10 mouse cellular contexts compared by ENCODE assay signal in the genomic region with DNA sequence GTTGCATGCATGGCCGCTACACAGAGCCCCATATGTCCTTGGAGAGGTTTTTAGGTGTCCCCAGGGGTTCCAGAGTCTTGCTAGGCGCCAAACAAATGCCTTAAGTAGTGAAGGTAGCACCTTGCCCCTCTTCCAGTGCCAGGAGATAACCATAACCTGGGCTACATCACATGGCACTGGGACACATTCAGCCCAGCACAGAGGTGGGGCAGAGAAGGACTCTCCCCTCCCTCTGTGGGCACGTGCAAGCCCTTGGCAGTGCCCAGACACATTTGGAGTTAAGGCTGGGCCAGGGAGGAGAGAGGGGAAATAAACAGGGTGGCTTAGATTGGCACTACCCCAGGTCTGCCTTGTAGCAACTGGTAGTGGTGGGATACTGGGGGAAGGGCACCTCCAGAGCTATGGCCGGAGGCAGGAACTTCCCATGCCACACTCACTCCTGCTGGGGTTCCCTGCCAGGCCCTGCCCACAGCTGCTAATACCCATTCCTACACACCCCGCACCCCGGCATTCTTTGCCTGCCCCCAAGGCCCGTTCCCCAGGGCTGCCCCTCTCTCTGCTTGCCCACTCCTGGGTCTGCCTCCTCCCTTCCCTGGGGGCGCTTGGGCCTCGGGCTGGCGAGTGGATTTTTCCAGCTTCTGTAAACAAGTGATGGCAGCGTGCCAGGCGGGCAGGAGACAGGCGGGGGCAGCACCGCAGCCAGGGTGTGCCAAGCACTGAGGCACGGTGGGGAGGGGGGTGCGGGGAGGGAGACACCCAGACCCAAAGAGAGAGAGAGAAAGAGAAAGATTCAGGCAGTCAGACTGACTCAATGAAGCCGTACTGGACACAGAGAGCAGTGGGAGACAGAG. TPM values are rescaled to one million over a fixed set of nuclear protein-coding genes. Genes with fewer than 3 reads are reported as not detected.
DNase-seq lines count a peak whose midpoint lies in the region; ATAC-seq and TF ChIP-seq lines count a peak whose summit lies in the region.
"Had no signal": no experiment of that assay in that cellular context is flagged by ENCODE, and none has a peak within 500 bp of the region (broad histone marks: within the 10 kb centered on the region; RNA-seq: fewer than 3 reads in every experiment).

No protein-coding gene starts in this region.

- H3K9me3 ChIP-seq in intestine, postnatal 0 days (ENCODE audit: control insufficient read depth) = no peaks in the 10 kb centered on the region
- no peaks in the 10 kb centered on the region for H3K9me3 ChIP-seq in limb, embryonic 10.5 days (replicated peaks)
- no peaks in the 10 kb centered on the region for H3K9me3 ChIP-seq in midbrain, embryonic 11.5 days (ENCODE audit: control insufficient read depth, low read length)

- peak; percentile 2; the same call in 1 of the 2 replicates for ATAC-seq in intestine, postnatal 0 days
- ATAC-seq in midbrain, embryonic 11.5 days (ENCODE audit: low FRiP score) = peak; percentile 33; the same call in 1 of the 2 replicates

- no peaks in the 10 kb centered on the region for H3K27me3 ChIP-seq in intestine, postnatal 0 days (replicated peaks; ENCODE audit: control insufficient read depth, insufficient read depth, low read length)
- no peaks in the 10 kb centered on the region for H3K27me3 ChIP-seq in limb, embryonic 10.5 days (ENCODE audit: low read depth, poor library complexity, severe bottlenecking)
- H3K27me3 ChIP-seq in midbrain, embryonic 11.5 days (ENCODE audit: control insufficient read depth, insufficient read depth, low read length) = no peaks in the 10 kb centered on the region

- H3K4me3 ChIP-seq in intestine, postnatal 0 days (ENCODE audit: low read depth, low read length) = peak overlapping the region; percentile 16
- H3K4me3 ChIP-seq in limb, embryonic 10.5 days = no peak overlapping the region
- no peak overlapping the region for H3K4me3 ChIP-seq in midbrain, embryonic 11.5 days (ENCODE audit: low read depth, low read length)

- no peak; the same call in 1 of the 2 replicates for TF ChIP-seq CTCF in intestine, postnatal 0 days (IDR thresholded peaks at IDR 0.05; ENCODE audit: low read depth)

- H3K36me3 ChIP-seq in intestine, postnatal 0 days (ENCODE audit: control insufficient read depth, insufficient read depth) = peaks cover 6% of the 10 kb centered on the region; the same call in 1 of the 2 replicates
- peaks cover 12% of the 10 kb centered on the region for H3K36me3 ChIP-seq in limb, embryonic 10.5 days
- H3K36me3 ChIP-seq in midbrain, embryonic 11.5 days (ENCODE audit: control insufficient read depth, insufficient read depth, low read length) = no peaks in the 10 kb centered on the region

- H3K9ac ChIP-seq in intestine, postnatal 0 days (ENCODE audit: low read depth, low read length) = peak overlapping the region; percentile 47
- H3K9ac ChIP-seq in midbrain, embryonic 11.5 days (ENCODE audit: low read length) = peak overlapping the region; percentile 30

- intact Hi-C loops in heart, postnatal 25 days (cut with DNase I) = no loop called here

- WGBS in intestine, postnatal 0 days = 19% methylated on average over 17 of the region's 17 CpGs
- 57% methylated on average over 17 of the region's 17 CpGs for WGBS in limb, embryonic 10.5 days
- WGBS in midbrain, embryonic 11.5 days = 38% methylated on average over 17 of the region's 17 CpGs

- peaks cover 55% of the 10 kb centered on the region for H3K4me1 ChIP-seq in intestine, postnatal 0 days (replicated peaks; ENCODE audit: control insufficient read depth, insufficient read depth, low read length)
- peaks cover 80% of the 10 kb centered on the region for H3K4me1 ChIP-seq in limb, embryonic 10.5 days
- peaks cover 68% of the 10 kb centered on the region for H3K4me1 ChIP-seq in midbrain, embryonic 11.5 days (ENCODE audit: control insufficient read depth, insufficient read depth, low read length)

- peak overlapping the region; percentile 94 for H3K27ac ChIP-seq in intestine, postnatal 0 days (ENCODE audit: low read depth, low read length)
- H3K27ac ChIP-seq in limb, embryonic 10.5 days = peak overlapping the region; percentile 69
- H3K27ac ChIP-seq in midbrain, embryonic 11.5 days (ENCODE audit: low read depth, low read length) = peak overlapping the region; percentile 41

- H3K4me2 ChIP-seq in intestine, postnatal 0 days (replicated peaks; ENCODE audit: low read depth) = peak overlapping the region; percentile 58
- no peak overlapping the region for H3K4me2 ChIP-seq in midbrain, embryonic 11.5 days

- DNase-seq in heart, adult 11 months = peak; percentile 98
- DNase-seq in heart, postnatal 25 days (ENCODE audit: low spot score) = no peak
- DNase-seq in cerebellum, postnatal 36 days = peak; percentile 70 to 82
- peak; percentile 67 to 78 for DNase-seq in gastrocnemius, postnatal 4 days (ENCODE audit: low spot score in 2 of 2)
- no peak for DNase-seq in limb, embryonic 10.5 days (ENCODE audit: low spot score)
- no peak for DNase-seq in midbrain, embryonic 11.5 days (ENCODE audit: low spot score, missing footprints)
- DNase-seq in thymus, postnatal 10 days (ENCODE audit: low spot score in 2 of 2) = no peak

RNA-seq across cellular contexts. Expression of a gene that starts 10.1 kb away (rescaled TPM):
- total RNA-seq in heart, postnatal 25 days (2021) = 100 to 1,000 TPM; 102 to 117 TPM
- 100 to 1,000 TPM; 225 TPM for total RNA-seq in gastrocnemius, postnatal 4 days (2021)
- polyA plus RNA-seq in intestine, postnatal 0 days (2015; fragmentation: Nextera tagmentation; extraction: Ambion mirVana) = 32.4 and 39.1 TPM in 2 replicates
- 6.3 and 11.6 TPM in 2 replicates for polyA plus RNA-seq in limb, embryonic 10.5 days (2016; fragmentation: Nextera tagmentation; extraction: Ambion mirVana)
- 21.9 and 23.7 TPM in 2 replicates for polyA plus RNA-seq in midbrain, embryonic 11.5 days (2014; fragmentation: Nextera tagmentation; extraction: Ambion mirVana)

RNA-seq across cellular contexts. Expression of a gene that starts 21.3 kb away (rescaled TPM):
- 10 to 100 TPM; 45.2 to 48.8 TPM for total RNA-seq in heart, postnatal 25 days (2021)
- total RNA-seq in gastrocnemius, postnatal 4 days (2021) = 10 to 100 TPM; 47.8 to 58.0 TPM
- 14.7 and 18.5 TPM in 2 replicates for polyA plus RNA-seq in intestine, postnatal 0 days (2015; fragmentation: Nextera tagmentation; extraction: Ambion mirVana)
- 77.3 and 82.6 TPM in 2 replicates for polyA plus RNA-seq in limb, embryonic 10.5 days (2016; fragmentation: Nextera tagmentation; extraction: Ambion mirVana)
- 66.1 and 67.1 TPM in 2 replicates for polyA plus RNA-seq in midbrain, embryonic 11.5 days (2014; fragmentation: Nextera tagmentation; extraction: Ambion mirVana)

RNA-seq across cellular contexts. Expression of a gene that starts 24.6 kb away (rescaled TPM):
- 100 to 1,000 TPM in 1 of 2 experiments, 10 to 100 TPM in 1; 61.2 to 129 TPM for total RNA-seq in heart, postnatal 25 days (2021)
- total RNA-seq in gastrocnemius, postnatal 4 days (2021) = 10 to 100 TPM; 26.7 to 34.2 TPM
- 4.1 and 5.1 TPM in 2 replicates for polyA plus RNA-seq in intestine, postnatal 0 days (2015; fragmentation: Nextera tagmentation; extraction: Ambion mirVana)
- 1.2 and 1.5 TPM in 2 replicates for polyA plus RNA-seq in limb, embryonic 10.5 days (2016; fragmentation: Nextera tagmentation; extraction: Ambion mirVana)
- 0.93 and 1.2 TPM in 2 replicates for polyA plus RNA-seq in midbrain, embryonic 11.5 days (2014; fragmentation: Nextera tagmentation; extraction: Ambion mirVana)

RNA-seq across cellular contexts. Expression of a gene that starts 44.7 kb away (rescaled TPM):
- 10 to 100 TPM; 73.0 to 78.1 TPM for total RNA-seq in heart, postnatal 25 days (2021)
- total RNA-seq in gastrocnemius, postnatal 4 days (2021) = 10 to 100 TPM; 79.3 to 83.9 TPM
- 12.6 and 15.1 TPM in 2 replicates for polyA plus RNA-seq in intestine, postnatal 0 days (2015; fragmentation: Nextera tagmentation; extraction: Ambion mirVana)
- 22.8 and 25.0 TPM in 2 replicates for polyA plus RNA-seq in limb, embryonic 10.5 days (2016; fragmentation: Nextera tagmentation; extraction: Ambion mirVana)
- polyA plus RNA-seq in midbrain, embryonic 11.5 days (2014; fragmentation: Nextera tagmentation; extraction: Ambion mirVana) = 24.0 and 25.1 TPM in 2 replicates

RNA-seq across cellular contexts. Expression of a gene that starts 49.5 kb away (rescaled TPM):
- not detected for total RNA-seq in heart, postnatal 25 days (2021)
- not detected for total RNA-seq in gastrocnemius, postnatal 4 days (2021)
- 0.08 TPM in 1 of 2 replicates, not detected in the other for polyA plus RNA-seq in intestine, postnatal 0 days (2015; fragmentation: Nextera tagmentation; extraction: Ambion mirVana)
- not detected in 2 replicates for polyA plus RNA-seq in limb, embryonic 10.5 days (2016; fragmentation: Nextera tagmentation; extraction: Ambion mirVana)
- polyA plus RNA-seq in midbrain, embryonic 11.5 days (2014; fragmentation: Nextera tagmentation; extraction: Ambion mirVana) = not detected in 2 replicates
- total RNA-seq: CH12.LX had no signal
- polyA plus RNA-seq: large intestine, adult 2 months had no signal

Comparison
In these comparisons a context has a peak if more than half of its experiments do, and no peak if none do; other contexts are left out.
1. DNase-seq: peak in heart, adult 11 months (single experiment), cerebellum, postnatal 36 days (2 of 2) and gastrocnemius, postnatal 4 days (2 of 2); none in heart, postnatal 25 days (single experiment), limb, embryonic 10.5 days (single experiment), midbrain, embryonic 11.5 days (single experiment) and thymus, postnatal 10 days (0 of 2).
2. H3K27ac ChIP-seq: peak in every context shown above with its lines; median percentile 94 in intestine, postnatal 0 days; 69 in limb, embryonic 10.5 days; 41 in midbrain, embryonic 11.5 days.